12 mouse cellular contexts compared by ENCODE assay signal in the genomic region with DNA sequence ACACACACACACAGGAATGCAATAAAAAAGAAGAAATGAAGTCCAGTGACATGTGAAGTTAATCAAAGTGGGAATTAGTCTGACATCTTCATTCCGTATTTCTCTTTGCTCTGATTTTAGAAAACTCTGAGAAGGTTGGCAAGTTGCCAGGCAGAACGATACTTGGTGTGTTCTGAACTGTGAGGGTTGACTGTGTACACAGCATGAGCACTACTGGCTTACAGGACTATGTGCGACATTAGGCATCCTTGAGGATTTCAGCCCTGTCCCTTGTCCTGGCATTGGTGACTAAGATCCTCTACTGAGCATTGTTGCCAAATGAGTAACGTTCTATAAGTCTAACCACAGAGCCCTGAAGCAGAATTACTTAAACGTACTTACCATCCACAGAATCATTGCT.
A peak's percentile ranks its signal among the peaks of the same experiment; 100 is the strongest.
DNase-seq lines count a peak whose midpoint lies in the region; ATAC-seq and TF ChIP-seq lines count a peak whose summit lies in the region.
"Had no signal": no experiment of that assay in that cellular context is flagged by ENCODE, and none has a peak within 500 bp of the region (broad histone marks: within the 10 kb centered on the region; RNA-seq: fewer than 3 reads in every experiment).

No protein-coding gene starts in this region.

- ATAC-seq in liver, embryonic 11.5 days (replicated peaks; ENCODE audit: low FRiP score) = no peak
- ATAC-seq: activated CD4-positive, CD25-positive, alpha-beta regulatory T cell, adult 4 months had no signal

- no peak overlapping the region for H3K27ac ChIP-seq in liver, adult 2 months (replicated peaks; ENCODE audit: insufficient read depth, low read depth, low read length)
- H3K27ac ChIP-seq in liver, embryonic 11.5 days (ENCODE audit: low read depth, low read length) = no peak overlapping the region
- H3K27ac ChIP-seq: embryonic facial prominence, embryonic 12.5 days; heart, embryonic 10.5 days had no signal

- no peak overlapping the region for H3ac ChIP-seq in C2C12 (ENCODE audit: control insufficient read depth, insufficient read length, low read depth)

- peaks cover 3% of the 10 kb centered on the region; the same call in 1 of the 2 replicates for H3K4me1 ChIP-seq in liver, adult 2 months (ENCODE audit: control insufficient read depth, insufficient read depth, low read length)
- H3K4me1 ChIP-seq in liver, embryonic 11.5 days (replicated peaks; ENCODE audit: control insufficient read depth, insufficient read depth, low read length) = no peaks in the 10 kb centered on the region
- H3K4me1 ChIP-seq: heart, embryonic 10.5 days had no signal

- no peak for TF ChIP-seq POLR2A in liver, adult 2 months (IDR thresholded peaks at IDR 0.05; ENCODE audit: extremely low read depth, insufficient read depth, low read length)

- TF ChIP-seq CTCF in liver, adult 2 months (IDR thresholded peaks at IDR 0.05; ENCODE audit: low read depth, low read length) = no peak
- TF ChIP-seq CTCF in C2C12 (IDR thresholded peaks at IDR 0.05; ENCODE audit: control insufficient read depth, insufficient read depth, insufficient read length) = no peak

- H3K9ac ChIP-seq in liver, adult 2 months (ENCODE audit: low read depth, low read length) = no peak overlapping the region
- H3K9ac ChIP-seq in liver, embryonic 11.5 days (ENCODE audit: low read depth, low read length) = no peak overlapping the region
- H3K9ac ChIP-seq: embryonic facial prominence, embryonic 12.5 days had no signal

- H3K4me2 ChIP-seq in liver, embryonic 11.5 days = no peak overlapping the region
- H3K4me2 ChIP-seq: embryonic facial prominence, embryonic 12.5 days had no signal

- H3K9me3 ChIP-seq in liver, embryonic 11.5 days (ENCODE audit: control insufficient read depth, low read length) = no peaks in the 10 kb centered on the region
- H3K9me3 ChIP-seq: embryonic facial prominence, embryonic 12.5 days; heart, embryonic 10.5 days had no signal

- peak; percentile 86 for DNase-seq in heart, adult 11 months
- no peak for DNase-seq in heart, adult 9 months (ENCODE audit: low spot score in 2 of 2)
- peak; percentile 8 for DNase-seq in liver, adult 2 months (ENCODE audit: extremely low read depth, low read depth, low spot score)
- no peak for DNase-seq in liver, embryonic 11.5 days (ENCODE audit: low spot score)
- peak; percentile 35 for DNase-seq in brain, adult 2 months (ENCODE audit: low read depth, low spot score)
- DNase-seq in ovary, adult 18-20 months (ENCODE audit: low spot score) = no peak
- no peak for DNase-seq in adrenal gland, adult 8-10 months
- DNase-seq: cerebellum, adult 11 months had no signal

- H3K79me3 ChIP-seq in C2C12 (ENCODE audit: low read depth) = no peaks in the 10 kb centered on the region

- no peaks in the 10 kb centered on the region for H3K27me3 ChIP-seq in liver, adult 2 months (ENCODE audit: control insufficient read depth, insufficient read depth, low read length)
- H3K27me3 ChIP-seq in liver, embryonic 11.5 days (replicated peaks; ENCODE audit: control insufficient read depth, insufficient read depth, low read length) = no peaks in the 10 kb centered on the region
- H3K27me3 ChIP-seq in C2C12 (ENCODE audit: control insufficient read depth, insufficient read depth, insufficient read length) = no peaks in the 10 kb centered on the region
- H3K27me3 ChIP-seq: embryonic facial prominence, embryonic 12.5 days had no signal

- H3K36me3 ChIP-seq in liver, adult 2 months (ENCODE audit: control insufficient read depth, insufficient read depth, low read length) = no peaks in the 10 kb centered on the region
- no peaks in the 10 kb centered on the region for H3K36me3 ChIP-seq in liver, embryonic 11.5 days (ENCODE audit: control insufficient read depth, insufficient read depth, low read length)
- no peaks in the 10 kb centered on the region for H3K36me3 ChIP-seq in C2C12 (ENCODE audit: control insufficient read depth, insufficient read depth)
- H3K36me3 ChIP-seq: embryonic facial prominence, embryonic 12.5 days; heart, embryonic 10.5 days had no signal

- H3K79me2 ChIP-seq in liver, adult 2 months (ENCODE audit: control insufficient read depth, insufficient read depth, low read length) = no peaks in the 10 kb centered on the region
- no peaks in the 10 kb centered on the region for H3K79me2 ChIP-seq in C2C12 (ENCODE audit: control insufficient read depth, insufficient read depth)

- H3K4me3 ChIP-seq in liver, adult 2 months (ENCODE audit: insufficient read depth, low read depth, low read length) = no peak overlapping the region
- H3K4me3 ChIP-seq in liver, embryonic 11.5 days (ENCODE audit: low read depth, low read length) = no peak overlapping the region
- H3K4me3 ChIP-seq in C2C12 (ENCODE audit: insufficient read depth, poor library complexity, severe bottlenecking) = no peak overlapping the region
- H3K4me3 ChIP-seq: embryonic facial prominence, embryonic 12.5 days; heart, embryonic 10.5 days had no signal

- WGBS in liver, adult 2 months = 54% methylated on average over 5 of the region's 5 CpGs
- whole genome bisulfite sequencing in liver, embryonic 11.5 days = 71% methylated on average over 5 of the region's 5 CpGs

TF ChIP-seq in C2C12, 6 proteins besides CTCF, POLR2A, EP300 and RAD21:
- TF ChIP-seq MYOG (IDR thresholded peaks at IDR 0.05; ENCODE audit: control insufficient read depth, extremely low read depth, insufficient read length) (no peak), CEBPB (IDR thresholded peaks at IDR 0.05; ENCODE audit: low read depth) (peak; percentile 2)

Comparison
In these comparisons a context has a peak if more than half of its experiments do, and no peak if none do; other contexts are left out.
1. DNase-seq: peak in heart, adult 11 months (single experiment), liver, adult 2 months (single experiment) and brain, adult 2 months (single experiment); none in heart, adult 9 months (0 of 2), liver, embryonic 11.5 days (single experiment), ovary, adult 18-20 months (single experiment) and adrenal gland, adult 8-10 months (single experiment).